Mouse (Mus musculus): ENCODE data around the gene Evpl.

Evpl gene

DNA sequence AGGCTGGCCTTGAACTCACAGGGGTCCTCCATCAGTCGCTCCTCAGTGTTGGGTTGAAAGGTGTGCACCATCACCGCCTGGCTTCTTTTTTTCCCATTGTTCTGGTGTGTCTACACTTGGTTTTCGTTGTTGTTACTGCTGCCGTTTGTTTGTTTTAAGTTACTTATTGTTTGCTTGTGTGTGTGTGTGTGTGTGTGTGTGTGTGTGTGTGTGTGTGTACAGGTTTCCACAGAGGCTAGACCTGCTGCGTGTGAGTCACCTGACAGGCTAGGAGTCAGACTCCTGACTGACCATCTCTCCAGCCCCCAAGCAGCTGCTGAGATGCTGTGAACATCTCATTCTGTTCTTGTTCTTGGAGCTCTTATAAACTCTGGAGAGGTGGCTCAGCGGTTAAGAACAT lies 25.0 kb downstream of the Evpl start:
- no peak for DNase-seq

DNA sequence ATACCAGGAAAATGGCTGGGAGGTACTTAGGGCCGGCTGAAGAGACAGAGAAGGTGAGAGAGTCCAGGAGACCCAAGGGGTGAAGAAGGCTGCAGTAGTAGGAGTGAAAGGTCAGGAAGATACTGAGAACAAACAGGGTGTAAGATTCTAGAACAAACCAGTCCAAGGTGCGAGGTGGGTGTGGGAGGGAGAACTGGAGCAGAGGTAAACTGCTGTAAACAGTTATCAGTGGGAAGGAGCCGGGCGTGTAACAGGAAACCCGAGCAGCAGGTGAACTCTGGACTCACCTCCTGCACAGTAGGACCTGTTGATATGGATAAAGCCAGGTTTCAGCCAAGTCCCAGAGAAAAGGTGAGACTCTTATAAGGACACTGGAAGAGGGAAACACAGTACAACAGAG lies 27.2 kb downstream of the Evpl start:
- DNase-seq = no peak

DNA sequence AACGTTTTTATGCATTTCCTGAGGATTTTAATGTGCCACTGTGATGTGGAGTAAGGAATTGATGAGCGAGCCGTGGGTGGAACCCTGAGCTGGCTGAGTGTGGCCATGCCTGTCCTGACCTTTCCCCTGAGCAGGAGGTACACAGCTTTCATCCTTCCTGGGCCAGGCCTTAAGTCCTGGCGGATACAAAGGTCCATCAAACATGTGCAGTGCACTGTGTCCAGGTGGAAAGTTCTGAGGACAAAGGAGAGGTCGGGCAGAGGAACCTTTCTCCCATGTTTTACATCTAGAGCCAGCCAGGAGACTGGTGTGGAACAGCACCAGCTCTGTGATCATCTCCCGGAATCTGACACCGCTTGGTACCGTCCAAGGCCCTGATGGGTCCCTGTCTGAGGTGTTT lies 28.6 kb downstream of the Evpl start:
- DNase-seq = no peak

DNA sequence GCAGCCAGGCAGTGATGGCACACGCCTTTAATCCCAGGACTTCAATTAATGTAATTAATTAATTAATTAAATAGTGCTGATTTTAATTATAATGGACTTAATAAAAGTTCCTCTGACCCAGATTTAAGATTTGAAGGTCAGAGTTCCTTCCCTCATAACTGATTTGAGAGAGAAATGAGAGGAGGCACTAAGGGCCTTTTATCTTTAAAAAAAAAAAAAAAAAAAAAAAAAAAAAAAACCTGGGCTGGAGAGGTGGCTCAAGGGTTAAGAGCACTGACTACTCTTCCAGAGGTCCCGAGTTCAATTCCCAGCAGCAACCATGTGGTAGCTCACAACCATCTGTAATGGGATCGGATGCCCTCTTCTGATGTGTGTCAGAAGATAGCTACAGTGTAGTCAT lies 29.2 kb downstream of the Evpl start:
- no peak for DNase-seq

DNA sequence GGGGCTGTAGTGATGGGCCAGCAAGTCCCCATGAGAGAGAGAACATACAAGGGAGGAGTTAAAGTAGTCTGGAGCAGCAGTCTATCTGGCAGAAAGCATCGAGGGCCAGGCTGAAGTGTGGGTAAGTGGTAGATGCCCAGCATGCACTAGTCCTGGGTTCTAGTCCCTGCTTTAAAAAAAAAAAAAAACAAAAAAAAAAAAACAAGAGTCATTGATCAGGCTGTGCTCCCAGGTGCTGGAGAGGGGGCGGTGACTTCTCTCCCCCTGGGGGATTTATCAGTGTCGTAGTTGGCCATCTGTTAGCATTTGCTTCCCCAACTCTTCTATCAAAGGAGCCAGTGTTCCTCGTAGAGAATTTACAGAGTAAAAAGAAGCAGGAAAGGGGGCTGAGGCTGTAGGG lies 31.2 kb downstream of the Evpl start:
- no peak for DNase-seq

DNA sequence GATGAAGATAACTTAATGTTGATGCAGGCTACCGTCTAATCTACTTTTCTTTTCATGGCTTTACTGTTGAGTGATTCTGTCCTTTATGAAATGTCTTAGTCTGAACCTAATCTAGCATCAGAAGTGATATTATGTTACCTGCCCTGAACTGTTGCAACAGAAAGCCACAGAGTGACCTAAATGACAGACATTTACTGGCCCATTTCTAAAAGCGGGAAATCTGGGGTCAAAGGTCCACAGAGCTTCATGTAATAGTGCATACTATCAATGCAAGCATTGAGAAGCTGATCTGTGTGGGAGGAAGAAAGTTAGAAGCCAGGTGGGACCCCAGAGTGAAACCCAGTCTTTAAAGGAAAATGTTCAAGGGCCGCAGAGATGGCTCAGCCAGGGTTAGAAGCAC lies 34.7 kb downstream of the Evpl start:
- DNase-seq = no peak

DNA sequence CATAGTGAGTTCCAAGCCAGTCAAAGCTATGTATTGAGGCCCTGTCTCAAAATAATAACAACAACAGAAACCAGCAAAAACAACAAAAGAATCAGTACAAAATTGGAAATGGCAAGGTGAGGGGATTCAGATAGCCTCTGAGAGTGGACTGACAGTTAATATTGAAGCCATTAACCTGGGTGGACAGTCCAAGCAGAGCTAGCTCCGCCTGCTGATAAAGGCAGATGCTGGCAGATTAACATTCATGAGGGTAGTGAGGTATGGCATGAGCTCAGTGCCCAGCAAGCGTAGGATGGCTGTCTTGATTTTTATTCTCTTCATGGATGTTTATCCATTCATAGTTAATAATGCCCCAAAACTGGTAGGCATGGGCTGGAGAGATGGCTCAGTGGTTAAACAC lies 36.7 kb downstream of the Evpl start:
- no peak for DNase-seq

DNA sequence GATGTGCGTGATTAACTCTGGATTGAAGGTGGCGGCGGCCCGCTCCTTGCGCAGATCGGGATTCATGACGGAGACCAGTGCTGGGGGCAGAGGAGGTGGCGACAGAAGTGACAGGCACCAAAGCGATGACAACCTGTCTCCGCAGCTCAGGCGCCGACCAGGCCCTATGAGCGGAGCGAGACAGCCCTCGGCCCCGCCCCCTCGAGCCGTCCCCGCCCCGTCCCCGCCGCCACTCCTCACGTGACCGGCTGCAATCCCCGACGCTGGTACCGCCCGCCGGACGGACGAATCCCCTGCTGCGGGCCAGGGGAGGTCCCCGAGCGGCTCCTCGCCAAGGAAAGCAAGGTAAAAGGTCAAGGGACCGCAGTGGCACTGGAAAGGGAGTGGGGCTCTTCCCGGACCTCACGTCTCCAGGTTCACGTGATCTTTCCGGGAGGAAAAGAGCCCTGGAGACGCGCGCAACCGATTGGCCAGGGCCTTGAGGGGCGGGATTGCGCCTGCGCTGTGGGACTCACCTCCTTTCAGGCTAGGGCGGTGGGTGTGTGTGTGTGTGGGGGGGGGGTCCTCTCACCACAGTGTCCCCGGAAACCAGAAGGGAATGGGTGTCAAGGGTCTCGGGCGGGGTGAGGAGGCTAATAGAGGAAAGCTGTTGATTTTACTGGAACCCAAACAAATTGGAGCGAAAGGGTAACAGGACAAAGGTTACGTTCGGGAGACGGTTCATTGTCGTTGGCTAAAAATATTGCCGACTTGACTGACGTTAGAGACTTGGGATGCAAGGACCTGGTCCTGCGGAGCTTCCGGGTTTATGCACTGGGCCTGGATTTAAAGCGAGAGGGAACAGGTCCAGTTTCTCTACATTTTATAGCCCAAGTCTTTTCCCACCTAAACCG lies 39.0 kb downstream of the Evpl start, which contains the start of the genes Ten1 and Acox1:
Ten1 (plus strand) TSS at position 217 of the 893 bp plus-strand sequence.
Acox1 (minus strand) TSS at position 407 of the 893 bp plus-strand sequence.
- peak; percentile 98 for DNase-seq

DNA sequence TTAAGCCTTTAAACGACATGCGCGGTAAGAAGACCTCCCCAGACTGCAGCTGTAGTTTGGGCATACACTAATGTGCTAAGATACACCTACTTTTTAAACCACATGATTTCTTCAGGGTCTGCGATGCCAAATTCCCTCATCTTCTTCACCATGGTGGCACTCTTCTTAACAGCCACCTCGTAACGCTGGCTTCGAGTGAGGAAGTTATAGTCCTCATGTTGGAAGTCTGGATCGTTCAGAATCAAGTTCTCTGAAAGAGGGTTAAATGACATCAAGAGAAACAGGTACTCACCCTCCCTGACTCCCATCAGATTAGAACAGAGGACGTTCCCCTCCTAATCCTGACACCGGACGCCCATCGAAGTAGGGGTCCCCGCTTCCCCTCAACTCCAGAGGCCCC lies 39.7 kb downstream of the Evpl start:
- DNase-seq = no peak

DNA sequence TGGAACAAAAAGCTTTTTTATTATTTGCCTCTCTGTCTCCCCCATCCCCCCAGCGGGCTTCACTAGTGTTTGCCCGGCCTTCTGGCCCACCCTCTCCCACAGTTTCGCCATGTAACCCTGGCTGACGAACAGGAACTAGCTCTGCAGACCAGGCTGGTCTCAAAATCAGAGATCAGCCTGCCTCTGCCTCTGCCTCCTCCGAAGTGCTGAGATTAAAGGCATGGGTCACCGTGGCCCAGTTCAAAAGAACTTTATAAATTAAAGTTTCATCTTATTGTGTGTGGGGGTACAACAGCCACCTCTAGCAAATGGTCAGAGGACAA lies 40.3 kb downstream of the Evpl start:
- no peak for DNase-seq

DNA sequence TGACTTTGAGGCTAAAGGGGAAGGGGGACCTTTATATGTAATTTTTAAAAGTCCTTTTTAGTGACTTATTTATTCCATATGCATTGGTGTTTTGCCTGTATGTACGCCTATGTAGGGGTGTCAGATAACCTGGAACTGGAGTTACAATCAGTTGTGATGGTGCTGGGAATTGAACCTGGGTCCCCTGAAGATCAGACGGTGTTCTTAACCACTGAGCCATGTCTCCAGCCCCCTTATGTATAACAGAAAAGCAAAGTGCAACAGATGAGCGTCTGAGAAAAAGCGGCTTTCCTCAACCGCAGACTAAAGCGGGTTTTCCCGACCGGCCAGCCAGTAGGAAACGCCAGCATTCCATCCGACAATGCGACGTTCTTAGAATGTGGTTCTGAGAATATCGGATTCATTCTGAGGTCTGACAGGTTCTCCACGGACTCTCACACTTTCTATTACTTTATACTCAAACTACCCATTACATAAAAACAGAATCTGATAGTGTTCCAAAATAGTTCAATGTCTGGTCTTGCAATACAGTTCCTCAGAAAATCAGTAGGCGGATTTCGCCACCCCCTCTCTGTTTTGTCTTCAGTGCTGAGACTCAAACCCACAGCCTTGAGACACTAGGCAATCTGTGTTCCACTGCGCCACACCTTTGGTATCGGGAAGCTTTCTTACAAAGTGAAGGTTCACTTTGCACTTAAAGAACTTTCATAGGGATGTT lies 40.9 kb downstream of the Evpl start:
- DNase-seq = no peak

DNA sequence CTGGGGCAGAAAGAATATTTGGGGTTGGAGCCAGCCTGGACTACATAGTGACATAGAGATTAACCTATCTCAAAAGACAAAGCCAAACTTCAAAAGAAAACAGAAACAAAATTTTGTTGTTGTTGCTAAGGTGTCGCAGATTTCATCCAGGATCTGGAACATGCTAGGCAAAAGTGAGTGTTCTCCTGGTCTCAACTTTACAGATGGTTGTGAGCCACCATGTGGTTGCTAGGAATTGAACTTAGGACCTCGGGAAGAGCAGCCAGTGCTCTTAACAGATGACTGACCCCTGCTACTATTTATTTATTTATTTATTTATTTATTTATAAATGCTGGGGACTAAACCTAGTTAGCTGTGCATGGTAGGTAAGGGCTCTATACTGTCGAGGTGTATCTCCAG lies 41.5 kb downstream of the Evpl start:
- no peak for DNase-seq

DNA sequence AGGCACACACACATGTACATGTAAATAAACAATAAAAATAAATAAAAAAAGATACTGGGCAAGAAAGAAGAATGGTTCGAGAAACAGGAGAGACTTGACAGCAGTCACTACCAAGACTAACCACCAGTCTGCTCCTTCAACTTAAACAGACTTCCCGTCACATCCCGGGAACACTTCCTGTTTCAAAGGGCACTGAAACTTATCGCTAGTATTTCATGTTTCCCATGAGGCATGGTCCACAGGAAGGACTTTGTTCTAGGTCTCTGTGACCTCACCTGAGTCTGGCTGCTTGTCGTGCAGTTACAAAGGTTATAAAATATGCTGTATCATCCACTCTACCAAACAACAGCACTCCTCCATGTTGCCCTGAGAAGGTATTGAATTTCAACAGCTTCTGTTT lies 42.6 kb downstream of the Evpl start:
- DNase-seq = no peak

DNA sequence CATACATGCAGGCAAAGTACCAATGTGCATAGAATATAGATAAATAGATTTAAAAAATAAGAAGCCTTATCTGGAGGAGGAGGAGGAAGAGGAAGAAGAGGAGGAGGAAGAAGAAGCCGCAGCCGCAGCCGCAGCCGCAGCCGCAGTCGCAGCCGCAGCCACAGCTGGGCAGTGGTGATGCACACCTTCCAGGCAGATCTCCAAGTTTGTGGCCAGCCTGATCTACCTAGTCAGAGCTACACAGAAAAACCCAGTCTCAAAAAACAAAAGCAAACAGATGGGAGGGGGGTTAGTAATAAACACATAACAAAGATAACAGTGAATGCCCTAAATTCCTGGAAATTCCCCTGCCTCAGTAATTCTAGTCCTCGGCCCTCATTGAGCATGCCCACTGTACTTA lies 43.3 kb downstream of the Evpl start:
- DNase-seq = no peak

DNA sequence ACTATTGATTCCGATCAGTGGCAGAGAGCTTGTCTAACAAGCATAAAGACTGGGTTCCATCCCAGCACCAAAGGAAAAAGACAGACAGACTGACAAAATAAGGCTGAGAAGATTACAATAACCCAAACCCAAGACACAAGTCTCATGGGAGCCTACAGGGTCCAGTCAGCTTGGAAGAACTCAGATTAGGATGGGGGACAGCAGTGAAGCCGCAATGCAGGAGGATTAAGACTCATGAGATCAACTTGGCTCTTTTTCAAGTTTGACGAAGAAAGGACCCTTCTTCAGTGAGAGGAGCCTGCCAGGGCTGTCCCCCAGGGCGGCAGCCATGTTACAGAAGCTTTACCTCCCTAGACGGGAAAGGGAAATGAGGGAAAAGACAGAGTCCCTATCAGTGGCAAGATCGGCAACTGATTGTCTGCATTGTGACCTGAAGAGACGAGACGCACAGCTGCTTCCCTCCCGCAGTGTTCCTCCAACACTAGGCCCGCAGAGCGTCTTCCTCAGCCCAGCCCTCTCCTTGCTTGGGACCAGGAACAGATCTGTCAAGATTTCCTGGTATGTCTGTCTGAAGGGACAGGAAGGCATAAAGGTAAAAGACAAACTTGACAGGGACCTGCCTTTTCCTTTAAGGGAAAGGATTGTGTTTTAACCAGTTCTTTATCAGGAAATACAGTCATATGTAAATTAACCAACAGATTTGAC lies 50.5 kb downstream of the Evpl start:
- DNase-seq = no peak

DNA sequence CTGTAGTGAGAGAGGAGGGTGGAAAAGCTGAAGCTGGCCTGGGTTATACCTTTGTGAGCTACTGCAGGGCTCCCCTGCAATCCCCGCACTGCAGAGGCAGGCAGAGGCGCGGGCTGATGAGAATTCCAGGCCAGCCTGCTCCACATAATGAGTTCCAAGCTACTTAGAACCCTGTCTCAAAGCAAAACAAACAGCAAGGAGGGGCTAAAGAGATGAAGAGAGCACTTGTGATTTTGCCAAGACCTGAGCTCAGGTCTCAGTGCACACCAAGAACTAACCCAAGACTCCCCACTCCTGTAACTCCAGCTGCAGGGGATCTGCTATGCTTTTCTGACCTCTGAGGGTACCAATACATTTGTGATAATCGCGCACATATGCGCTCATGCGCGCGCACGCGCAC lies 51.5 kb downstream of the Evpl start:
- DNase-seq = no peak

DNA sequence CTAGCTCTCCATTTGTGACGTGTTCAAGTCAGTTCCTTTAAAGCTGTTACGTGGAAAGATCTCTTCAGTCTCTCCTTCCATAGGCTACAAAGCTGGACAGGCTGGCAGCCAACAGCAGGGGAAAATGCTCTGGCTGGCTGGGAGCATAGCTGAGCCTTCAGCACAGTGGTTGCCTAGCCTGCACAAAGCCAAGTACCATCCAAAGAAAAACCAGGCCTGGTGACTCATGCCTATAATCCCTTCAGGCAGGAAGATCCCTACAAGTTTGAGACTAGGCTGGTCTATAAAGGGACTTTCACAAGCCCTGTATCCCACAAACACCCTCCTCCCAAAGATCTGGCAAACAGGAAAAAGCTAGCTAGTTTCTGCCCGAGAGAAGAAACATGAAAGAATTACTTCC lies 52.0 kb downstream of the Evpl start:
- DNase-seq = no peak

DNA sequence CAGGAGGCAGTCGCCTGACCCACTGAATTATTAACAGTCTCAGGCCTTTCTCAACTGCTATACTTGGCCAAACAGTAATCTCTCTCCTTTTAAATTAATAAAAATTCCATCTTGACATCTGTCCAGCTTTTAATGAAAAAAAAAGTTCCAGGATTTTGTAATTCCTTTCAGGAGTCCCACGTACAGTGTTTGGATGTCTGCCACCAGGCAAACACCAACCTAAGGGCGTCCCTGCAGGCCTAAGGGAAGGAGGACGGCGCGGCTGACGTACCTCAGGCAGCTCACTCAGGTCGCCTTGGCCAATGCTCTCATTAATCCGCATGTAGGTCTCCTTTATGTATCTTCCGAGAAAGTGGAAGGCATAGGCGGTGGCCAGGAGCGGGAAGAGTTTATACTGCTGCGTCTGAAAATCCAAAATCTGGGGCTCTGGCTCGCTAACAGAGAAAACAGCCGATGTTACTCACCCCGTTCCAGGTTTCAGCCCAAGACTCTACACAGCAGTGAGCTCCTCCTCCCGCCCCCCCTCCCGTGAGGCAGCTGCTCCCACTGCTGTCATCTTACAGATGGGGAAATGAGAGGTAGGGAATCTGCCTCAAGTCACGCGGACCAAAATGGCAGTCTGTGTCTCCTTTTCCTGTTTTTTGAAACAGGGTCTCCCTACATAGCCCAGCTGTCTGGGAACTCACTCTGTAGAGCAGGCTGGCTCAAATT lies 59.3 kb downstream of the Evpl start:
- DNase-seq = no peak

DNA sequence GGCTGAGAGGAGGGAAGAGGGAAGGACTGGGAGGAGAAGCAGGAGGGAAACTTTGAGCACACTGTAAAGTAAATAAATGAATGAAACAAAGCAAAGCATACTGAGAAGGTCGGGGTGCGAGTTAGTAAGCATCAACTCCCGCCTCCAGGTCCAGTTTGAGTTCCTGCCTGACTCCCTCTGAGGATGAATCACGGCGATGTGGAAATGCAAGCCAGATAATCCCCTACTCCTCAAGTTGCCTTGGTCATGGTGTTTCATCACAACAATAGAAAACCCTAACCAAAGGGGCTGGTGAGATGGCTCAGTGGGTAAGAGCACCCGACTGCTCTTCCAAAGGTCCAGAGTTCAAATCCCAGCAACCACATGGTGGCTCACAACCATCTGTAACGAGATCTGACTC lies 61.9 kb downstream of the Evpl start:
- no peak for DNase-seq

DNA sequence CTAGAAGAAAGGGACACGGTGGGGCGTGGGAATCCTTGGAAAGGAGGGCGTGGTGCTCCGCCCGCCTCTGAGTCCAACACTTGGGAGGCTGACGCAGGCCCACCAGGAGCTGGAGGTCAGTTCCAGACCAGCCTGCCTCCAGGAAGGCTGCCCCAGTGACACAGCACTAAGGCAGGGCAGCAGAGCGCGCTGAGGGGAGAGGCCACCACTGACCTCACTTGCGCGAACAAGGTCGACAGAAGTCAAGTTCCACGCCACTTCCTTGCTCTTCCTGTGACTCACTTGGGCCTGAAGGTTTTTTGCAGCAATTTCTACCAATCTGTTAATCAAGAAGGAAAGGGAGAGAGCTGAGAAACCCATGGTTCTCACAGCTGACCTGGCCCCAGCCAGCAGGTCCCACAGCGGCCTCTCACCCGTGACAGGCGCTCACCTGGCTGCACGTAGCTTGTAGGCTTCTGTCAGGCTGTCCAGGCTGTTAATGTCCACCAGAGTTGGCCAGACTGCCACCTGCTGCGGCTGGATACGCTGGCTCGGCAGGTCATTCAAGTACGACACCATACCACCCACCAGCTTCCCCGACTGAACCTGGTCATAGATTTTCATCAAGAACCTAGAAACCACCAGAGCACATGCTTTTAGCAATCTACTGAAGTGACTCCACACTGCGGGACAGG lies 63.0 kb downstream of the Evpl start:
- DNase-seq = no peak

DNA sequence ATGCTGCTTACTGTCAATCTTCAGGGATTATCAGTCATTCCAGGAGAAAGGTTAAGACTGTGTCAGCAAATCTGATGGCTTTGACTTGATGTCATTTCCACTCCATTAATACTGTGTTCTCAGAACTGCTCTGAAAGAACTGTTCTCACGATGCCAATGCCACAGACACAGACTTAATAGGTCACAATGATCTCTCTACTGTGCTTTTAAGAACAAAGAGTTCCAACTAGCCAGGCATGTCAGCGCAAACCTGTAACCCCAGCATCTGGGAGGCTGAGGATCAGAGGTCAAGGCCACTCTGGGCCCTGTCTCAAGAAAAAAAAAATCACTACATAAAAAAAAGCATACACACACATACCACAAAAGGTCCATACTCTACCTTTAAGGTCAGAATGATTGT lies 65.9 kb downstream of the Evpl start:
- no peak for DNase-seq

Data from thymus, postnatal 4 days (tissue).